Mouse (Mus musculus): ENCODE measurements at regions not wholly inside any gene's neighbourhood (a gene's known extent, or its start where the extent isn't known, plus 50 kb on each side); places are given as distances from the start of the nearest gene placed in this dataset.

DNA sequence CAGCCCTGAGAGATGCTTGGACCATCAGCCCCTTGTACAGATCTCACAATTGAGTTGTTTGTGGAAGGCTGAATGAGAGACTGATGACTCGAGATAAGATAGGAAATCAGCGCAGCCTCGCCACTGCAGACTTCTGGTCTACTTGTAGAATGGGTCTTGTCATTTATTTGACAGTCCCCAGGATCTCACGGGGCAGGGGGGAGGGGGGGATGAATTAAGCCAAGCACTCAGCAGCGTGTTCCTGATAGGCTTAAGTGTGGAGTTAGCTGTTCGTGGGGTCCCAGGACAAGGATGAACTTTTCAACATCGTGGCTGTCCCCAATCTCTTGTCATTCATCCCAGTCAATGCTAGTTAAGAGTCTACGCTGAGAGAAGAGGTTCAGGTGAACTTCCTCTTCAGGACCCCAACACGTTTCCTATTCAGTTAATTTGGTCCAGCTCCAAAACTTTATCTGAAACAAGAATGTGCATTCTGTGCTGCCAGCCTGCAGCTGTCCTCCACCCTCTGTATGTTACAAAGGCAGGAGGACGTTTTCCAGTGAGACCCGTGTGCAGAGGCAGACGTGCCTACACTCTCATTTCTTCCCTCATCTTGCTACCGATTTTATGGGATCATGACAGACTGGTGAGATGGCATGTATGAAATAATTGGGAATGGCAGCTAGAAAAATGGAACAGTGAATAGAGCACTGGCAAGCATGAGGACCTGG, 100.5 kb upstream of the Tbx20 start:
- no peaks in the 10 kb centered on the region for H3K27me3 ChIP-seq (ENCODE audit: control insufficient read depth, insufficient read depth, insufficient read length)
- no peak overlapping the region for H3K4me3 ChIP-seq (ENCODE audit: insufficient read depth, poor library complexity, severe bottlenecking)
- H3K36me3 ChIP-seq (ENCODE audit: control insufficient read depth, insufficient read depth) = no peaks in the 10 kb centered on the region
- H3K79me2 ChIP-seq (ENCODE audit: control insufficient read depth, insufficient read depth) = no peaks in the 10 kb centered on the region
- H3ac ChIP-seq (ENCODE audit: control insufficient read depth, insufficient read length, low read depth) = no peak overlapping the region
- TF ChIP-seq USF1 (IDR thresholded peaks at IDR 0.05; ENCODE audit: low read depth) = no peak
- no peak for TF ChIP-seq CEBPB (IDR thresholded peaks at IDR 0.05; ENCODE audit: low read depth)
- TF ChIP-seq MAX (IDR thresholded peaks at IDR 0.05) = no peak
- TF ChIP-seq FOSL1 (IDR thresholded peaks at IDR 0.05; ENCODE audit: insufficient read depth, low read length, poor library complexity, severe bottlenecking) = no peak
- TF ChIP-seq CTCF (IDR thresholded peaks at IDR 0.05; ENCODE audit: control insufficient read depth, insufficient read depth, insufficient read length) = no peak
- TF ChIP-seq MYOG (IDR thresholded peaks at IDR 0.05; ENCODE audit: control insufficient read depth, extremely low read depth, insufficient read length) = no peak
- no peak for TF ChIP-seq MYOD1 (IDR thresholded peaks at IDR 0.05; ENCODE audit: control insufficient read depth, insufficient read length, low read depth)
- H3K79me3 ChIP-seq (ENCODE audit: low read depth) = no peaks in the 10 kb centered on the region

GRCm38 (mm10) chr9:24878384-24879174, 104.5 kb upstream of the Tbx20 start:
- H3K36me3 ChIP-seq (ENCODE audit: control insufficient read depth, insufficient read depth) = no peaks in the 10 kb centered on the region
- no peaks in the 10 kb centered on the region for H3K79me3 ChIP-seq (ENCODE audit: low read depth)
- H3K4me3 ChIP-seq (ENCODE audit: insufficient read depth, poor library complexity, severe bottlenecking) = no peak overlapping the region
- H3K27me3 ChIP-seq (ENCODE audit: control insufficient read depth, insufficient read depth, insufficient read length) = no peaks in the 10 kb centered on the region
- H3K79me2 ChIP-seq (ENCODE audit: control insufficient read depth, insufficient read depth) = no peaks in the 10 kb centered on the region
- TF ChIP-seq FOSL1 (IDR thresholded peaks at IDR 0.05; ENCODE audit: insufficient read depth, low read length, poor library complexity, severe bottlenecking) (no peak), MYOG (IDR thresholded peaks at IDR 0.05; ENCODE audit: control insufficient read depth, extremely low read depth, insufficient read length) (no peak), USF1 (IDR thresholded peaks at IDR 0.05; ENCODE audit: low read depth) (no peak), CTCF (IDR thresholded peaks at IDR 0.05; ENCODE audit: control insufficient read depth, insufficient read depth, insufficient read length) (no peak), CEBPB (IDR thresholded peaks at IDR 0.05; ENCODE audit: low read depth) (no peak), MYOD1 (IDR thresholded peaks at IDR 0.05; ENCODE audit: control insufficient read depth, insufficient read length, low read depth) (no peak), MAX (IDR thresholded peaks at IDR 0.05) (no peak)
- no peak overlapping the region for H3ac ChIP-seq (ENCODE audit: control insufficient read depth, insufficient read length, low read depth)

- no peak overlapping the region for H3K4me3 ChIP-seq (ENCODE audit: insufficient read depth, poor library complexity, severe bottlenecking)
- no peak for TF ChIP-seq USF1 (IDR thresholded peaks at IDR 0.05; ENCODE audit: low read depth)
- TF ChIP-seq FOSL1 (IDR thresholded peaks at IDR 0.05; ENCODE audit: insufficient read depth, low read length, poor library complexity, severe bottlenecking) = no peak
- no peak for TF ChIP-seq MYOD1 (IDR thresholded peaks at IDR 0.05; ENCODE audit: control insufficient read depth, insufficient read length, low read depth)
- TF ChIP-seq CTCF (IDR thresholded peaks at IDR 0.05; ENCODE audit: control insufficient read depth, insufficient read depth, insufficient read length) = no peak
- no peak for TF ChIP-seq MAX (IDR thresholded peaks at IDR 0.05)
- TF ChIP-seq MYOG (IDR thresholded peaks at IDR 0.05; ENCODE audit: control insufficient read depth, extremely low read depth, insufficient read length) = no peak
- TF ChIP-seq CEBPB (IDR thresholded peaks at IDR 0.05; ENCODE audit: low read depth) = no peak
Observed at GRCm38 (mm10) chr9:24879662-24880061, 105.6 kb upstream of the Tbx20 start.

DNA sequence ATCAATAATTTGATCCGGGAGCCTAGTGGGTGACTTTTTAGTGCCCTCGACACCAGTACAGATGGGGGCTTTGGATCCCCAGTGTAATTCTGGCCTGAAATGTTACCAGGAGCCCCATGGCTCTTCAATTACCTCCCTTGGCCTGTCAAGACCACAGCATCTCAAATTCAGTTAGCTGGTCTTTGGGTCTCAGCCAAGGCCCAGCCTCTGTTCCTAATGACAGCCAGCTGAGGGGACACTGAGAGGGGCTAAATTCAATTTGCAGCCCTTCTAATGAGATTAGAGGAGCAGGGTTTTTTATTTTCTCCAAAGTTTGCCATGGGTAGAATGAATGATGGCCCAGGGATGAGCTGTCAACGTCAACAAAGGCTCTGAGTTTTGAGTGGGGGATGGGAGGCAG, 109.9 kb upstream of the Tbx20 start:
- H3K27me3 ChIP-seq (ENCODE audit: control insufficient read depth, insufficient read depth, insufficient read length) = no peaks in the 10 kb centered on the region
- no peaks in the 10 kb centered on the region for H3K79me3 ChIP-seq (ENCODE audit: low read depth)
- no peak overlapping the region for H3ac ChIP-seq (ENCODE audit: control insufficient read depth, insufficient read length, low read depth)
- TF ChIP-seq CTCF (IDR thresholded peaks at IDR 0.05; ENCODE audit: control insufficient read depth, insufficient read depth, insufficient read length) = no peak
- no peak for TF ChIP-seq FOSL1 (IDR thresholded peaks at IDR 0.05; ENCODE audit: insufficient read depth, low read length, poor library complexity, severe bottlenecking)
- TF ChIP-seq USF1 (IDR thresholded peaks at IDR 0.05; ENCODE audit: low read depth) = no peak
- no peak for TF ChIP-seq CEBPB (IDR thresholded peaks at IDR 0.05; ENCODE audit: low read depth)
- TF ChIP-seq MYOD1 (IDR thresholded peaks at IDR 0.05; ENCODE audit: control insufficient read depth, insufficient read length, low read depth) = no peak
- no peak for TF ChIP-seq MAX (IDR thresholded peaks at IDR 0.05)
- TF ChIP-seq MYOG (IDR thresholded peaks at IDR 0.05; ENCODE audit: control insufficient read depth, extremely low read depth, insufficient read length) = no peak
- H3K79me2 ChIP-seq (ENCODE audit: control insufficient read depth, insufficient read depth) = no peaks in the 10 kb centered on the region
- H3K4me3 ChIP-seq (ENCODE audit: insufficient read depth, poor library complexity, severe bottlenecking) = no peak overlapping the region
- no peaks in the 10 kb centered on the region for H3K36me3 ChIP-seq (ENCODE audit: control insufficient read depth, insufficient read depth)

More at GRCm38 (mm10) chr9:24879662-24880061, 105.6 kb upstream of the Tbx20 start:
- Histone ChIP-seq H3K27me3 (ENCODE audit: control insufficient read depth, insufficient read depth, insufficient read length) (no peaks in the 10 kb centered on the region), H3K79me3 (ENCODE audit: low read depth) (no peaks in the 10 kb centered on the region), H3K36me3 (ENCODE audit: control insufficient read depth, insufficient read depth) (no peaks in the 10 kb centered on the region), H3ac (ENCODE audit: control insufficient read depth, insufficient read length, low read depth) (no peak overlapping the region), H3K79me2 (ENCODE audit: control insufficient read depth, insufficient read depth) (no peaks in the 10 kb centered on the region)

- Histone ChIP-seq H3K79me3 (ENCODE audit: low read depth) (no peaks in the 10 kb centered on the region), H3ac (ENCODE audit: control insufficient read depth, insufficient read length, low read depth) (no peak overlapping the region), H3K27me3 (ENCODE audit: control insufficient read depth, insufficient read depth, insufficient read length) (peaks cover 9% of the 10 kb centered on the region), H3K36me3 (ENCODE audit: control insufficient read depth, insufficient read depth) (no peaks in the 10 kb centered on the region), H3K4me3 (ENCODE audit: insufficient read depth, poor library complexity, severe bottlenecking) (no peak overlapping the region), H3K79me2 (ENCODE audit: control insufficient read depth, insufficient read depth) (no peaks in the 10 kb centered on the region)
- TF ChIP-seq CTCF (IDR thresholded peaks at IDR 0.05; ENCODE audit: control insufficient read depth, insufficient read depth, insufficient read length) (no peak), MYOD1 (IDR thresholded peaks at IDR 0.05; ENCODE audit: control insufficient read depth, insufficient read length, low read depth) (no peak), CEBPB (IDR thresholded peaks at IDR 0.05; ENCODE audit: low read depth) (no peak), FOSL1 (IDR thresholded peaks at IDR 0.05; ENCODE audit: insufficient read depth, low read length, poor library complexity, severe bottlenecking) (no peak), USF1 (IDR thresholded peaks at IDR 0.05; ENCODE audit: low read depth) (no peak), MYOG (IDR thresholded peaks at IDR 0.05; ENCODE audit: control insufficient read depth, extremely low read depth, insufficient read length) (no peak), MAX (IDR thresholded peaks at IDR 0.05) (no peak)
Observed at GRCm38 (mm10) chr9:24888282-24888681, 114.2 kb upstream of the Tbx20 start.

Measured in C2C12 (cell line).